Mouse (Mus musculus) macrophage (primary cell): ENCODE results near the gene Leap2. TPM values are rescaled to one million over a fixed set of nuclear protein-coding genes. Genes with fewer than 3 reads are reported as not detected.

Experiments used
- polyA plus RNA-seq: library from polyadenylated mRNA; stranded (reverse); fragments of 250-400 nt; gene quantifications from 3 replicates; pipeline ENCODE4 v1.2.4, GENCODE M21; 2018; ENCODE audit warnings: inconsistent platforms

Gene Leap2
- polyA plus RNA-seq, 1 experiment from 2014 or later, result not detected

Other genes starting within 250 kb of the Leap2 start
- 93.1 to 460 TPM (median 147 TPM) in 3 replicates for gene Hspa4, start 122.7 kb downstream of the Leap2 start, polyA plus RNA-seq
- gene Zcchc10, start 98.5 kb downstream of the Leap2 start, polyA plus RNA-seq, result 9.7 to 15.8 TPM (median 10.5 TPM) in 3 replicates
- gene Aff4, start 72.3 kb downstream of the Leap2 start, polyA plus RNA-seq, result 21.9 to 44.8 TPM (median 33.0 TPM) in 3 replicates
- 63.1 to 230 TPM (median 195 TPM) in 3 replicates for gene Uqcrq, start 7.7 kb upstream of the Leap2 start, polyA plus RNA-seq
- gene Gdf9, start 7.9 kb upstream of the Leap2 start, polyA plus RNA-seq, result 1.1 to 2.2 TPM (median 1.7 TPM) in 3 replicates
- gene Gm10447, start 33.9 kb upstream of the Leap2 start, polyA plus RNA-seq, result not detected in 3 replicates
- gene Shroom1, start 34.0 kb upstream of the Leap2 start, polyA plus RNA-seq, result not detected in 3 replicates
- not detected in 3 replicates for gene Gm9837, start 47.3 kb upstream of the Leap2 start, polyA plus RNA-seq
- not detected in 3 replicates for gene Gm9945, start 57.0 kb upstream of the Leap2 start, polyA plus RNA-seq
- gene Sowaha, start 57.1 kb upstream of the Leap2 start, polyA plus RNA-seq, result not detected in 3 replicates
- gene Sept8, start 96.1 kb upstream of the Leap2 start, polyA plus RNA-seq, result 69.8 to 121 TPM (median 83.7 TPM) in 3 replicates
- gene Kif3a, start 144.2 kb upstream of the Leap2 start, polyA plus RNA-seq, result 25.8 to 223 TPM (median 90.7 TPM) in 3 replicates
- 0.53 to 1.6 TPM in 2 of 3 replicates, not detected in the other for gene Il4, start 195.5 kb upstream of the Leap2 start, polyA plus RNA-seq
- not detected in 3 replicates for gene Il13, start 211.5 kb upstream of the Leap2 start, polyA plus RNA-seq